Comparison of ENCODE assay signal across 8 mouse cellular contexts in the genomic region with DNA sequence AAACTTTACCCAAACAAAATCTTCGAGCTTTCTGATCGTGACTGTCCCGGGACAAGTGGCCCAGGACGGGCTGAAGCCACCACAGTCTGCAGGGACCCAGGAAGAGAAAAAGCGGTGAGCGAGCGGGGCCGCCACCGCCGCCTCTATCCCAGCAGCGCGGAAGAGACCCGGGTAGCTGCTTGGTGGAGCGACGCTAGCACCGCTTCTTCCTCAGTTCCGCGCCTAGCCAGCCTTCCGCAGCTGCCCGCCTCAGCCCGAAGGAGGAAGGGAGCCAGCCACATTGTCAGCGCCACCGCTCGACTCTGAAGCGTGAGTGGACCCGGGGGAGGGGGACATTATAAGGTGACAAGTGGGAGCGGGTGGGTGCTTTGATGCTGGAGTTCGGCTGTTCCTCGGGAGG. TPM values are rescaled to one million over a fixed set of nuclear protein-coding genes. Genes with fewer than 3 reads are reported as not detected.
DNase-seq lines count a peak whose midpoint lies in the region; ATAC-seq and TF ChIP-seq lines count a peak whose summit lies in the region.

No protein-coding gene starts in this region.

- under 1% methylated on average over 29 of the region's 29 CpGs for WGBS in heart, embryonic 13.5 days
- WGBS in kidney, postnatal 0 days, result under 1% methylated on average over 29 of the region's 29 CpGs
- WGBS in liver, embryonic 15.5 days (ENCODE audit: insufficient replicate concordance), result 1% methylated on average over 29 of the region's 29 CpGs

- H3K9me3 ChIP-seq in heart, embryonic 13.5 days, result no peaks in the 10 kb centered on the region
- no peaks in the 10 kb centered on the region for H3K9me3 ChIP-seq in kidney, postnatal 0 days (replicated peaks; ENCODE audit: low read length)
- no peaks in the 10 kb centered on the region for H3K9me3 ChIP-seq in liver, embryonic 15.5 days (replicated peaks)

- ATAC-seq in heart, embryonic 13.5 days (ENCODE audit: extremely low read depth, insufficient number of reproducible peaks, low FRiP score, low TSS enrichment), result no peak
- ATAC-seq in kidney, postnatal 0 days (replicated peaks; ENCODE audit: low FRiP score, low read depth), result no peak
- no peak for ATAC-seq in liver, embryonic 15.5 days (ENCODE audit: insufficient read depth)

- TF ChIP-seq POLR2A in embryonic fibroblast, embryonic 13.5 days (IDR thresholded peaks at IDR 0.05; ENCODE audit: low read depth, low read length), result no peak
- no peak for TF ChIP-seq POLR2A in testis, adult 2 months (IDR thresholded peaks at IDR 0.05; ENCODE audit: control insufficient read depth, low read depth, low read length)

- peak overlapping the region; percentile 73 for H3K4me3 ChIP-seq in embryonic fibroblast, embryonic 13.5 days (ENCODE audit: insufficient read depth, low read length)
- H3K4me3 ChIP-seq in heart, embryonic 13.5 days, result peak overlapping the region; percentile 80
- H3K4me3 ChIP-seq in kidney, postnatal 0 days (replicated peaks; ENCODE audit: low read depth, low read length), result peak overlapping the region; percentile 96
- H3K4me3 ChIP-seq in liver, embryonic 15.5 days (replicated peaks), result peak overlapping the region; percentile 100
- H3K4me3 ChIP-seq in testis, adult 2 months (ENCODE audit: control insufficient read depth, low read depth, low read length), result peak overlapping the region; percentile 98

- no peaks in the 10 kb centered on the region for H3K27me3 ChIP-seq in heart, embryonic 13.5 days (replicated peaks)
- no peaks in the 10 kb centered on the region for H3K27me3 ChIP-seq in kidney, postnatal 0 days (ENCODE audit: insufficient read depth, low read length)
- no peaks in the 10 kb centered on the region for H3K27me3 ChIP-seq in liver, embryonic 15.5 days
- H3K27me3 ChIP-seq in testis, adult 2 months (ENCODE audit: control insufficient read depth, insufficient read depth, low read length), result no peaks in the 10 kb centered on the region

- H3K27ac ChIP-seq in embryonic fibroblast, embryonic 13.5 days (ENCODE audit: insufficient read depth, low read length), result no peak overlapping the region
- peak overlapping the region; percentile 97 for H3K27ac ChIP-seq in heart, embryonic 13.5 days (replicated peaks)
- peak overlapping the region; percentile 93 for H3K27ac ChIP-seq in kidney, postnatal 0 days
- peak overlapping the region; percentile 97 for H3K27ac ChIP-seq in liver, embryonic 15.5 days (replicated peaks)
- no peak overlapping the region for H3K27ac ChIP-seq in testis, adult 2 months (ENCODE audit: control insufficient read depth, insufficient read depth, low read depth, low read length)

- peak overlapping the region; percentile 99 for H3K4me2 ChIP-seq in heart, embryonic 13.5 days
- H3K4me2 ChIP-seq in kidney, postnatal 0 days (ENCODE audit: low read length), result peak overlapping the region; percentile 99
- peak overlapping the region; percentile 98 for H3K4me2 ChIP-seq in liver, embryonic 15.5 days

- peak; percentile 57 to 63 for DNase-seq in B cell, adult 2 months
- peak; percentile 68 for DNase-seq in adrenal gland, postnatal 14 days
- peak; percentile 65 for DNase-seq in kidney, postnatal 0 days (ENCODE audit: low spot score)
- peak; percentile 46 for DNase-seq in neural tube, embryonic 10.5 days (ENCODE audit: extremely low spot score, low spot score)

- H3K36me3 ChIP-seq in heart, embryonic 13.5 days, result 0 out of 2 replicates have a peak, but pooled peaks cover 7% of the 10 kb centered on the region
- H3K36me3 ChIP-seq in kidney, postnatal 0 days (ENCODE audit: insufficient read depth, low read length), result no peaks in the 10 kb centered on the region
- H3K36me3 ChIP-seq in liver, embryonic 15.5 days (replicated peaks), result no peaks in the 10 kb centered on the region
- no peaks in the 10 kb centered on the region for H3K36me3 ChIP-seq in testis, adult 2 months (ENCODE audit: control insufficient read depth, insufficient read depth, low read length)

- peaks cover 4% of the 10 kb centered on the region; the same call in 1 of the 2 replicates for H3K4me1 ChIP-seq in embryonic fibroblast, embryonic 13.5 days (ENCODE audit: control insufficient read depth, insufficient read depth, low read length)
- H3K4me1 ChIP-seq in heart, embryonic 13.5 days, result peaks cover 27% of the 10 kb centered on the region
- H3K4me1 ChIP-seq in kidney, postnatal 0 days (replicated peaks; ENCODE audit: insufficient read depth, low read length), result 0 out of 2 replicates have a peak, but pooled peaks cover 4% of the 10 kb centered on the region
- H3K4me1 ChIP-seq in liver, embryonic 15.5 days (replicated peaks), result peaks cover 43% of the 10 kb centered on the region
- peaks cover 4% of the 10 kb centered on the region for H3K4me1 ChIP-seq in testis, adult 2 months (ENCODE audit: control insufficient read depth, insufficient read depth, low read length)

- no peak for TF ChIP-seq CTCF in embryonic fibroblast, embryonic 13.5 days (IDR thresholded peaks at IDR 0.05; ENCODE audit: borderline replicate concordance, insufficient read depth, low read length)
- TF ChIP-seq CTCF in kidney, postnatal 0 days (IDR thresholded peaks at IDR 0.05; ENCODE audit: low read depth), result no peak
- TF ChIP-seq CTCF in testis, adult 2 months (IDR thresholded peaks at IDR 0.05; ENCODE audit: control insufficient read depth, insufficient read depth, insufficient replicate concordance, low read depth, low read length), result no peak

- H3K9ac ChIP-seq in heart, embryonic 13.5 days, result peak overlapping the region; percentile 94
- H3K9ac ChIP-seq in kidney, postnatal 0 days (ENCODE audit: low read depth, low read length), result peak overlapping the region; percentile 73
- peak overlapping the region; percentile 96 for H3K9ac ChIP-seq in liver, embryonic 15.5 days

RNA-seq across cellular contexts. Expression of a gene that starts 0.4 kb away (rescaled TPM):
- total RNA-seq in adrenal gland, postnatal 14 days (2021), result 15.8 and 18.5 TPM in 2 replicates
- polyA plus RNA-seq in embryonic fibroblast, embryonic 13.5 days (2011; ENCODE audit: insufficient read length, low read depth, missing spikeins), result 17.8 and 18.9 TPM in 2 replicates
- polyA plus RNA-seq in heart, embryonic 13.5 days (2015; fragmentation: Nextera tagmentation; extraction: Ambion mirVana), result 6.4 and 6.7 TPM in 2 replicates
- polyA plus RNA-seq in kidney, postnatal 0 days (2015; fragmentation: Nextera tagmentation; extraction: Ambion mirVana), result 7.6 and 7.7 TPM in 2 replicates
- polyA plus RNA-seq in liver, embryonic 15.5 days (2015; fragmentation: Nextera tagmentation; extraction: Ambion mirVana), result 2.5 and 3.0 TPM in 2 replicates
- polyA plus RNA-seq in testis, adult 2 months (2012; rRNA removed), result 10.9 and 11.7 TPM in 2 replicates

Comparison
In these comparisons a context has a peak if more than half of its experiments do, and no peak if none do; other contexts are left out.
1. H3K27ac ChIP-seq: peak in heart, embryonic 13.5 days (single experiment), kidney, postnatal 0 days (single experiment) and liver, embryonic 15.5 days (single experiment); none in embryonic fibroblast, embryonic 13.5 days (single experiment) and testis, adult 2 months (single experiment).
2. Peak in every context shown above with its lines, with median percentiles within 50 percentile points of each other: DNase-seq, H3K4me3 ChIP-seq, H3K4me2 ChIP-seq and H3K9ac ChIP-seq.